Mouse (Mus musculus): Measurements from ENCODE around the gene Nampt. TPM values are rescaled to one million over a fixed set of nuclear protein-coding genes. Genes with fewer than 3 reads are reported as not detected.

Nampt gene
- total and polyA plus RNA-seq, 3 experiments: 33.4 to 116 (median 61.6) TPM

DNA sequence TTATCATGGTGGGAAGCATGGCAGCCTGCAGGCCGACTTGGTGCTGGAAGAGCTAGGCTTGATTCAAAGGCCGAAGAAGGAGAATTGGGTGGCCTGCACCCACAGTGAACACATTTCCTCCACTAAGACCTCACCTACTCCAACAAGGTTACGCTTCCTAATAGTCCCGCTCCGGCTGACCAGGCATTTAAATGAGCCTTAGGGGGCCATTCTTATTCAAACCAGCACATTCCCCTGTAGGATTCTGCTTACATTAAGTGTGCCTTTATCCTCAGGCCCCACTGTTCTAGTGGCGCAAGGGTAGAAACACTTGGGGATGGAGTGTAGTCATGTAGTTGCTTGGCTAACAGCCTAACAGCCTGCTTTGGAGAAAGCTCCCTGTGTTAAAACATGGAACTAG lies 5.2 kb downstream of the Nampt start:
- ATAC-seq (ENCODE audit: extremely low read depth, insufficient number of reproducible peaks, low FRiP score, poor library complexity, severe bottlenecking) (no peak), DNase-seq (ENCODE audit: low spot score) (no peak)
- no peaks in the 10 kb centered on the region for H3K27me3 ChIP-seq (ENCODE audit: insufficient read depth, low read length)
- H3K9me3 ChIP-seq (replicated peaks): no peaks in the 10 kb centered on the region
- H3K4me1 ChIP-seq (ENCODE audit: insufficient read depth, low read depth, low read length): peaks cover 48% of the 10 kb centered on the region
- peaks cover 64% of the 10 kb centered on the region for H3K36me3 ChIP-seq (replicated peaks)
- no peak overlapping the region for H3K4me3 ChIP-seq (ENCODE audit: low read depth, low read length)
- TF ChIP-seq TAL1 (conservative IDR thresholded peaks at IDR 0.05; ENCODE audit: low read depth, low read length) (no peak), GATA2 (IDR thresholded peaks at IDR 0.05; ENCODE audit: borderline replicate concordance, low read depth, low read length) (no peak), CTCF (IDR thresholded peaks at IDR 0.05; ENCODE audit: low read depth, low read length) (no peak), GATA1 (IDR thresholded peaks at IDR 0.05; ENCODE audit: borderline replicate concordance, low read length) (no peak), POLR2AphosphoS5 (IDR thresholded peaks at IDR 0.05; ENCODE audit: insufficient replicate concordance, low read depth, low read length) (no peak)

DNA sequence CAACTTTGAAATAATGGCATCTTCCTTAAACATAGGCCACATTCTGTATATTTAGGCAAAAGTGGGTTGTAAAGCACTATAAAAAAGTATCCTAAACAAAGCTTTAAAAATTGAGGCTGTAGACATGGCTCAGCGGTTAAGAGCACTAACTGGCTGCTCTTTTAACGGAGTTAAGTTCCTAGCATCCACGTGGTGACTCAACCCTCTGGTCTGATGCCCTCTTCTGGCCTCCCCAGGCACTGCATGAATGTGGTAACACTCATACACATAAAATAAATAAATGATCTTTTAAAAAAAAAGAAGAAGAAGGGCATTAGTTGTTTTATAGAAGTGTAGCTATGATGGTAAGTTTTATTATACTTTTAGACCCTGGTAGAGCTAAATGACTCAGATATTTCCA lies 7.6 kb downstream of the Nampt start:
- TF ChIP-seq TAL1 (conservative IDR thresholded peaks at IDR 0.05; ENCODE audit: low read depth, low read length) (no peak), CTCF (IDR thresholded peaks at IDR 0.05; ENCODE audit: low read depth, low read length) (peak; percentile 55), POLR2AphosphoS5 (IDR thresholded peaks at IDR 0.05; ENCODE audit: insufficient replicate concordance, low read depth, low read length) (no peak), GATA2 (IDR thresholded peaks at IDR 0.05; ENCODE audit: borderline replicate concordance, low read depth, low read length) (no peak), GATA1 (IDR thresholded peaks at IDR 0.05; ENCODE audit: borderline replicate concordance, low read length) (no peak)
- ATAC-seq (ENCODE audit: extremely low read depth, insufficient number of reproducible peaks, low FRiP score, poor library complexity, severe bottlenecking): peak; percentile 64; the same call in 1 of the 2 replicates
- no peaks in the 10 kb centered on the region for H3K9me3 ChIP-seq (replicated peaks)
- peaks cover 75% of the 10 kb centered on the region for H3K36me3 ChIP-seq (replicated peaks)
- H3K4me3 ChIP-seq (ENCODE audit: low read depth, low read length): no peak overlapping the region
- DNase-seq (ENCODE audit: low spot score): no peak
- H3K27me3 ChIP-seq (ENCODE audit: insufficient read depth, low read length): no peaks in the 10 kb centered on the region
- peaks cover 40% of the 10 kb centered on the region for H3K4me1 ChIP-seq (ENCODE audit: insufficient read depth, low read depth, low read length)

DNA sequence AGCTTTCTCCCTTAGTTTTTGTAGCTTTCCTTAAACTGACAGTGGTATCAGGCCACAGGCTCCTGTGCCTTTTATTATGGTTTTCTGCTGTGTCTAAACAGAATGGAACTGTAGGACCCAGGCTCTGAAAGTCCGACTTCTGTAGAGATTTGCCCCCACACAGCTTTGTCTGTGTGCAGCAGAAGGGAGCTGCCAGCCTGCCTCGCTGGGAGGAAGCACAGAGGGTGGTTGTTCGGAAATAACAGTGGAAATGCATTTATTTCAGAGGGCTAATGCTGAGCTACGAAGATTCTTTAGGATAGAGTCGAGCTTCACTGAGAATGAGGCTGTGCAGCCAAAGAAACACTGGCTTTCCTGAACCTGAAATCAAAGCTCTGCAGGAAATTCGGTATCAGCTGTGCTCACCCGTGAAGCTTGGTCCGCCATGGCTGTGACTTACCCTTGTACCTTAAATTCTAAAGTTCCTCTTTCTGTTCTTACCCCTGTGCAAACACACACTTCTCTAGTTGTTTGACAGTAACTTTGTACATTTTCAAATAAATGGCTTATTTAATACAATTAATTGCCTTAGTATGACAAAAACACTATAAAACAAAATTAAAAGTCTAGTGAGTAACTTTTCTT lies 8.9 kb downstream of the Nampt start:
- Histone ChIP-seq H3K4me3 (ENCODE audit: low read depth, low read length) (no peak overlapping the region), H3K9me3 (replicated peaks) (no peaks in the 10 kb centered on the region), H3K27me3 (ENCODE audit: insufficient read depth, low read length) (no peaks in the 10 kb centered on the region), H3K36me3 (replicated peaks) (peaks cover 77% of the 10 kb centered on the region), H3K4me1 (ENCODE audit: insufficient read depth, low read depth, low read length) (peaks cover 35% of the 10 kb centered on the region)
- TF ChIP-seq GATA2 (IDR thresholded peaks at IDR 0.05; ENCODE audit: borderline replicate concordance, low read depth, low read length): no peak
- TF ChIP-seq CTCF (IDR thresholded peaks at IDR 0.05; ENCODE audit: low read depth, low read length): no peak
- TF ChIP-seq TAL1 (conservative IDR thresholded peaks at IDR 0.05; ENCODE audit: low read depth, low read length): no peak
- no peak for TF ChIP-seq POLR2AphosphoS5 (IDR thresholded peaks at IDR 0.05; ENCODE audit: insufficient replicate concordance, low read depth, low read length)
- TF ChIP-seq GATA1 (IDR thresholded peaks at IDR 0.05; ENCODE audit: borderline replicate concordance, low read length): no peak
- no peak for ATAC-seq (ENCODE audit: extremely low read depth, insufficient number of reproducible peaks, low FRiP score, poor library complexity, severe bottlenecking)
- DNase-seq (ENCODE audit: low spot score): no peak

DNA sequence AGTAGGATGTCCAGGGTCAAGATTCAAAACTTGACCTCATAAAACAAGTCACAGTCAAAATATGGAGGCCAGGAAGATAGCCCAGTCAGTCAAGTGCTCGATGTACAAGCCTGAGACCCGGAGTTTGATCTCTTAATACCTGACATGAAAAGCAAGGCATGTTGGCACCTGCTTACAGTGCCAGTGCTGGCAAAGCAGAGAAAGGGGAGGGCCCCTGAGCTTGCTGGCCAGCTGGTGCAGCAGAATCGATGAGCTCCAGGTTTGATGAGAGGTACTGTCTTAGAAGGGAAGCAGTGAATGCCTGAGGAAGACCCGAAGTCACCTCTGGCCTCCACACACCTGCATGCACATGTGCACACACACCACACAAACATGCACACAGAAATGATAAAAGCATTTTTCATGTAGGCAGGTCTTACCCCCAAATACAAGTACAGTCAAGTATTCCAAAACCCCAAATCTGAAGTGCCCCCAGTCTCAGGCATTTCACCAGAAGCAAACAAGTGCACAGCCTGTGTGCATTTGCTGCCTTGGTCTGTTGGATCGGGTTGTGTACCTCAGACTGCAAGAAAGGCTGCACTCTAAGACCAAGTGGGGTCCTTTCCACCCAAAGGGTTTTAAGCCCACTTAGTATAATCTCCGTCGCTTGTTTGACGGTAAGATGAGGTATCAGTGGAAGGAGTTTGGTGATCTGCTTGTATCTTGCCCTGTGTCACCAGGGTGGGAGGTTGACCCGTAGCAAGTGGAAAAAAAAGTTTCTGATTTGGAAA lies 10.2 kb downstream of the Nampt start:
- DNase-seq (ENCODE audit: low spot score) (no peak), ATAC-seq (ENCODE audit: extremely low read depth, insufficient number of reproducible peaks, low FRiP score, poor library complexity, severe bottlenecking) (no peak)
- no peaks in the 10 kb centered on the region for H3K27me3 ChIP-seq (ENCODE audit: insufficient read depth, low read length)
- H3K4me3 ChIP-seq (ENCODE audit: low read depth, low read length): no peak overlapping the region
- no peak for TF ChIP-seq CTCF (IDR thresholded peaks at IDR 0.05; ENCODE audit: low read depth, low read length)
- TF ChIP-seq TAL1 (conservative IDR thresholded peaks at IDR 0.05; ENCODE audit: low read depth, low read length): no peak
- no peak for TF ChIP-seq GATA2 (IDR thresholded peaks at IDR 0.05; ENCODE audit: borderline replicate concordance, low read depth, low read length)
- no peak for TF ChIP-seq POLR2AphosphoS5 (IDR thresholded peaks at IDR 0.05; ENCODE audit: insufficient replicate concordance, low read depth, low read length)
- no peak for TF ChIP-seq GATA1 (IDR thresholded peaks at IDR 0.05; ENCODE audit: borderline replicate concordance, low read length)
- no peaks in the 10 kb centered on the region for H3K9me3 ChIP-seq (replicated peaks)
- H3K4me1 ChIP-seq (ENCODE audit: insufficient read depth, low read depth, low read length): peaks cover 28% of the 10 kb centered on the region
- H3K36me3 ChIP-seq (replicated peaks): peaks cover 76% of the 10 kb centered on the region

DNA sequence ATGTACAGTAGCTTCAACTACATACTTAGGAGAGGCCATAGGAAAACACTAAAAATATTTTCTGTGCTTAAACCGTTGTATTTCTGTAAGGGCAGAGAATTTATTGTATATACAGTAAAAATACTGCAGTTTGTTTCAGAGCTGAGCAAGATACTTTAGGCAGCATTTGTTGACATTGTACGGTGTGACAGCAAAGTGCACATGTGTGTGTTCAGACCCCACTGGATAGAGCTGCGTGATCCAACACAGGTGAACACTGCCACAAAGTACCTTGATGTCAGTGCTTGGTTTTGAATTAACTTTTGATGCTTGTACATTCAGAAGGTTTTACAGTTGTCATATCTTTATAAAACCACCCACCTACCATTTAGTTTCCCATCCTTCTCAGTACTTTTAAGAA lies 12.7 kb downstream of the Nampt start:
- TF ChIP-seq TAL1 (conservative IDR thresholded peaks at IDR 0.05; ENCODE audit: low read depth, low read length): no peak
- no peak for TF ChIP-seq CTCF (IDR thresholded peaks at IDR 0.05; ENCODE audit: low read depth, low read length)
- TF ChIP-seq GATA2 (IDR thresholded peaks at IDR 0.05; ENCODE audit: borderline replicate concordance, low read depth, low read length): no peak
- no peak for TF ChIP-seq POLR2AphosphoS5 (IDR thresholded peaks at IDR 0.05; ENCODE audit: insufficient replicate concordance, low read depth, low read length)
- TF ChIP-seq GATA1 (IDR thresholded peaks at IDR 0.05; ENCODE audit: borderline replicate concordance, low read length): no peak

DNA sequence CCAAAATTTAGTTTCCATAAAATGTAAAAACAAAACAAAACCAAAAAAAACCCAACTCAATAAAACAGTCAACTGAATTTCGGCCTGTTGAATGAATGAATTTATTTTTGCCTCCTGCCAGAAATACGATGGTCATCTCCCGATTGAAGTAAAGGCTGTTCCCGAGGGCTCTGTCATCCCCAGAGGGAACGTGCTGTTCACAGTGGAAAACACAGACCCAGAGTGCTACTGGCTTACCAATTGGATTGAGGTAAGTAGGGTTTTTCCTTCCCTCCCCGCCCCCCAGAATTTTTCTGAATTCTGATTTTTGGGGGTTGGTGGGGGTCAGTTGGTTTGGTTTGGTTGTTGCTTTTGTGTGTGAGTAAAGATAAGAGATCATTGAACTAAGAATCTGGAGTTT lies 15.4 kb downstream of the Nampt start:
- Histone ChIP-seq H3K4me1 (ENCODE audit: insufficient read depth, low read depth, low read length) (no peaks in the 10 kb centered on the region), H3K4me3 (ENCODE audit: low read depth, low read length) (no peak overlapping the region), H3K36me3 (replicated peaks) (peaks cover 78% of the 10 kb centered on the region), H3K27me3 (ENCODE audit: insufficient read depth, low read length) (no peaks in the 10 kb centered on the region), H3K9me3 (replicated peaks) (no peaks in the 10 kb centered on the region)
- DNase-seq (ENCODE audit: low spot score) (no peak), ATAC-seq (ENCODE audit: extremely low read depth, insufficient number of reproducible peaks, low FRiP score, poor library complexity, severe bottlenecking) (no peak)
- TF ChIP-seq GATA1 (IDR thresholded peaks at IDR 0.05; ENCODE audit: borderline replicate concordance, low read length): no peak
- no peak for TF ChIP-seq CTCF (IDR thresholded peaks at IDR 0.05; ENCODE audit: low read depth, low read length)
- TF ChIP-seq POLR2AphosphoS5 (IDR thresholded peaks at IDR 0.05; ENCODE audit: insufficient replicate concordance, low read depth, low read length): no peak
- TF ChIP-seq GATA2 (IDR thresholded peaks at IDR 0.05; ENCODE audit: borderline replicate concordance, low read depth, low read length): no peak
- no peak for TF ChIP-seq TAL1 (conservative IDR thresholded peaks at IDR 0.05; ENCODE audit: low read depth, low read length)

More for the DNA sequence above, 12.7 kb downstream of the Nampt start:
- no peaks in the 10 kb centered on the region for H3K9me3 ChIP-seq (replicated peaks)
- ATAC-seq (ENCODE audit: extremely low read depth, insufficient number of reproducible peaks, low FRiP score, poor library complexity, severe bottlenecking): no peak
- peaks cover 12% of the 10 kb centered on the region for H3K4me1 ChIP-seq (ENCODE audit: insufficient read depth, low read depth, low read length)
- peaks cover 76% of the 10 kb centered on the region for H3K36me3 ChIP-seq (replicated peaks)
- no peak overlapping the region for H3K4me3 ChIP-seq (ENCODE audit: low read depth, low read length)
- H3K27me3 ChIP-seq (ENCODE audit: insufficient read depth, low read length): no peaks in the 10 kb centered on the region
- no peak for DNase-seq (ENCODE audit: low spot score)
